ENCODE assay signal across 9 mouse cellular contexts in genomic region chr5:30712441-30713298, GRCm38 (mm10). TPM values are rescaled to one million over a fixed set of nuclear protein-coding genes. Genes with fewer than 3 reads are reported as not detected.
DNase-seq lines count a peak whose midpoint lies in the region; ATAC-seq and TF ChIP-seq lines count a peak whose summit lies in the region.
"Had no signal": no experiment of that assay in that cellular context is flagged by ENCODE, and none has a peak within 500 bp of the region (broad histone marks: within the 10 kb centered on the region; RNA-seq: fewer than 3 reads in every experiment).

No protein-coding gene starts in this region.

- H3K9me3 ChIP-seq in embryonic facial prominence, embryonic 12.5 days, result no peaks in the 10 kb centered on the region
- no peaks in the 10 kb centered on the region for H3K9me3 ChIP-seq in hindbrain, embryonic 15.5 days
- H3K9me3 ChIP-seq in lung, postnatal 0 days (ENCODE audit: low read length), result no peaks in the 10 kb centered on the region
- H3K9me3 ChIP-seq in stomach, postnatal 0 days (ENCODE audit: control insufficient read depth, low read length), result no peaks in the 10 kb centered on the region

- peak overlapping the region; percentile 32 for H3K9ac ChIP-seq in embryonic facial prominence, embryonic 12.5 days
- H3K9ac ChIP-seq in hindbrain, embryonic 15.5 days, result peak overlapping the region; percentile 80
- no peak overlapping the region for H3K9ac ChIP-seq in lung, postnatal 0 days (replicated peaks; ENCODE audit: low read depth)
- no peak overlapping the region for H3K9ac ChIP-seq in stomach, postnatal 0 days (ENCODE audit: low read length)

- DNase-seq in layer of hippocampus, adult 2 months (ENCODE audit: low spot score in 2 of 2), result no peak
- DNase-seq in layer of hippocampus, adult 9-11 months, result no peak
- DNase-seq in ZHBTc4 (ENCODE audit: low read depth, low spot score), result peak; percentile 64
- no peak for DNase-seq in lung, postnatal 0 days (ENCODE audit: low spot score)
- DNase-seq in stomach, postnatal 0 days (ENCODE audit: low spot score), result peak; percentile 36

- no peaks in the 10 kb centered on the region for H3K36me3 ChIP-seq in embryonic facial prominence, embryonic 12.5 days
- peaks cover 6% of the 10 kb centered on the region; the same call in 1 of the 2 replicates for H3K36me3 ChIP-seq in hindbrain, embryonic 15.5 days
- no peaks in the 10 kb centered on the region for H3K36me3 ChIP-seq in lung, postnatal 0 days (ENCODE audit: insufficient read depth, low read length)
- H3K36me3 ChIP-seq in stomach, postnatal 0 days (ENCODE audit: control insufficient read depth, insufficient read depth, low read length), result no peaks in the 10 kb centered on the region

- peak overlapping the region; percentile 89 for H3K27ac ChIP-seq in layer of hippocampus, adult 2 months
- peak overlapping the region; percentile 36; the same call in 1 of the 2 replicates for H3K27ac ChIP-seq in embryonic facial prominence, embryonic 12.5 days
- peak overlapping the region; percentile 96 for H3K27ac ChIP-seq in hindbrain, embryonic 15.5 days (replicated peaks)
- H3K27ac ChIP-seq in lung, postnatal 0 days (ENCODE audit: low read length), result no peak overlapping the region
- no peak overlapping the region for H3K27ac ChIP-seq in stomach, postnatal 0 days (replicated peaks)
- H3K27ac ChIP-seq: macrophage had no signal

- TF ChIP-seq CTCF in layer of hippocampus, adult 2 months (conservative IDR thresholded peaks at IDR 0.05), result no peak
- TF ChIP-seq CTCF in lung, postnatal 0 days (IDR thresholded peaks at IDR 0.05), result no peak
- TF ChIP-seq CTCF in stomach, postnatal 0 days (IDR thresholded peaks at IDR 0.05; ENCODE audit: low read depth), result no peak

- H3K27me3 ChIP-seq in embryonic facial prominence, embryonic 12.5 days, result peaks cover 56% of the 10 kb centered on the region
- no peaks in the 10 kb centered on the region for H3K27me3 ChIP-seq in hindbrain, embryonic 15.5 days
- H3K27me3 ChIP-seq in lung, postnatal 0 days (replicated peaks; ENCODE audit: insufficient read depth, low read length), result peaks cover 18% of the 10 kb centered on the region
- peaks cover 8% of the 10 kb centered on the region; the same call in 1 of the 2 replicates for H3K27me3 ChIP-seq in stomach, postnatal 0 days (ENCODE audit: control insufficient read depth, insufficient read depth, low read length)

- no peak for TF ChIP-seq EP300 in lung, postnatal 0 days (IDR thresholded peaks at IDR 0.05)
- no peak for TF ChIP-seq EP300 in stomach, postnatal 0 days (optimal IDR thresholded peaks at IDR 0.05)

- H3K4me2 ChIP-seq in embryonic facial prominence, embryonic 12.5 days (replicated peaks), result peak overlapping the region; percentile 91
- peak overlapping the region; percentile 82 for H3K4me2 ChIP-seq in hindbrain, embryonic 15.5 days
- peak overlapping the region; percentile 81 for H3K4me2 ChIP-seq in lung, postnatal 0 days (replicated peaks; ENCODE audit: low read depth, low read length)
- H3K4me2 ChIP-seq in stomach, postnatal 0 days (replicated peaks; ENCODE audit: low read depth), result peak overlapping the region; percentile 86

- WGBS in embryonic facial prominence, embryonic 12.5 days, result 2% methylated on average over 43 of the region's 43 CpGs
- WGBS in hindbrain, embryonic 15.5 days, result under 1% methylated on average over 43 of the region's 43 CpGs
- WGBS in lung, postnatal 0 days, result 1% methylated on average over 41 of the region's 43 CpGs
- under 1% methylated on average over 41 of the region's 43 CpGs for WGBS in stomach, postnatal 0 days

- peaks cover 17% of the 10 kb centered on the region for H3K4me1 ChIP-seq in embryonic facial prominence, embryonic 12.5 days
- H3K4me1 ChIP-seq in hindbrain, embryonic 15.5 days (replicated peaks), result peaks cover 38% of the 10 kb centered on the region
- peaks cover 10% of the 10 kb centered on the region for H3K4me1 ChIP-seq in lung, postnatal 0 days (ENCODE audit: insufficient read depth, low read depth, low read length)
- 0 out of 2 replicates have a peak, but pooled peaks cover 2% of the 10 kb centered on the region for H3K4me1 ChIP-seq in stomach, postnatal 0 days (replicated peaks; ENCODE audit: control insufficient read depth, insufficient read depth)

- peak overlapping the region; percentile 68 for H3K4me3 ChIP-seq in layer of hippocampus, adult 2 months
- H3K4me3 ChIP-seq in embryonic facial prominence, embryonic 12.5 days, result peak overlapping the region; percentile 49
- peak overlapping the region; percentile 85 for H3K4me3 ChIP-seq in hindbrain, embryonic 15.5 days
- H3K4me3 ChIP-seq in lung, postnatal 0 days (ENCODE audit: low read depth, low read length), result peak overlapping the region; percentile 41
- H3K4me3 ChIP-seq in stomach, postnatal 0 days (ENCODE audit: low read depth, low read length), result peak overlapping the region; percentile 45

- peak; percentile 19 for ATAC-seq in embryonic facial prominence, embryonic 12.5 days (ENCODE audit: insufficient number of reproducible peaks, insufficient read depth, low FRiP score, low TSS enrichment)
- peak; percentile 81 for ATAC-seq in hindbrain, embryonic 15.5 days (ENCODE audit: low FRiP score, low read depth)
- no peak for ATAC-seq in lung, postnatal 0 days
- ATAC-seq in stomach, postnatal 0 days (ENCODE audit: low FRiP score, low TSS enrichment), result no peak; the same call in 1 of the 2 replicates
- ATAC-seq in megakaryocyte-erythroid progenitor cell, adult 5-6 weeks (replicated peaks; ENCODE audit: low FRiP score, low TSS enrichment, poor library complexity, severe bottlenecking), result no peak

RNA-seq across cellular contexts. Expression of gene Dpysl5, which starts 1.3 kb away (rescaled TPM):
- total RNA-seq in layer of hippocampus, adult 2 months (2021), result 10 to 100 TPM; 30.1 to 30.7 TPM
- 16.3 and 18.2 TPM in 2 replicates for polyA plus RNA-seq in embryonic facial prominence, embryonic 12.5 days (2016; fragmentation: Nextera tagmentation; extraction: Ambion mirVana)
- polyA plus RNA-seq in hindbrain, embryonic 15.5 days (2015; fragmentation: Nextera tagmentation; extraction: Ambion mirVana), result 208 and 265 TPM in 2 replicates
- polyA plus RNA-seq in lung, postnatal 0 days (2015; fragmentation: Nextera tagmentation; extraction: Ambion mirVana), result 1.4 and 1.6 TPM in 2 replicates
- polyA plus RNA-seq in stomach, postnatal 0 days (2015; fragmentation: Nextera tagmentation; extraction: Ambion mirVana), result 1.7 and 2.3 TPM in 2 replicates
- total RNA-seq in megakaryocyte-erythroid progenitor cell, adult 5-6 weeks (2014; fragmentation: Nextera tagmentation), result not detected in 2 replicates
- not detected in 2 replicates for total RNA-seq in megakaryocyte-erythroid progenitor cell, adult 5-6 weeks (2017)
- polyA plus RNA-seq: macrophage had no signal

RNA-seq across cellular contexts. Expression of gene Cenpa, which starts 46.1 kb away (rescaled TPM):
- total RNA-seq in layer of hippocampus, adult 2 months (2021), result 1 to 10 TPM; 3.7 to 7.1 TPM
- polyA plus RNA-seq in embryonic facial prominence, embryonic 12.5 days (2016; fragmentation: Nextera tagmentation; extraction: Ambion mirVana), result 349 and 350 TPM in 2 replicates
- 52.3 and 66.5 TPM in 2 replicates for polyA plus RNA-seq in hindbrain, embryonic 15.5 days (2015; fragmentation: Nextera tagmentation; extraction: Ambion mirVana)
- polyA plus RNA-seq in lung, postnatal 0 days (2015; fragmentation: Nextera tagmentation; extraction: Ambion mirVana), result 24.4 and 25.5 TPM in 2 replicates
- polyA plus RNA-seq in stomach, postnatal 0 days (2015; fragmentation: Nextera tagmentation; extraction: Ambion mirVana), result 58.1 and 79.9 TPM in 2 replicates
- total RNA-seq in megakaryocyte-erythroid progenitor cell, adult 5-6 weeks (2014; fragmentation: Nextera tagmentation), result 337 and 377 TPM in 2 replicates
- 136 and 144 TPM in 2 replicates for total RNA-seq in megakaryocyte-erythroid progenitor cell, adult 5-6 weeks (2017)

Comparison
In these comparisons a context has a peak if more than half of its experiments do, and no peak if none do; other contexts are left out.
1. DNase-seq: peak in ZHBTc4 (single experiment) and stomach, postnatal 0 days (single experiment); none in layer of hippocampus, adult 2 months (0 of 2), layer of hippocampus, adult 9-11 months (single experiment) and lung, postnatal 0 days (single experiment).
2. H3K27ac ChIP-seq: peak in layer of hippocampus, adult 2 months (single experiment), embryonic facial prominence, embryonic 12.5 days (single experiment) and hindbrain, embryonic 15.5 days (single experiment); none in lung, postnatal 0 days (single experiment) and stomach, postnatal 0 days (single experiment).
3. ATAC-seq: peak in embryonic facial prominence, embryonic 12.5 days (single experiment) and hindbrain, embryonic 15.5 days (single experiment); none in lung, postnatal 0 days (single experiment), stomach, postnatal 0 days (single experiment) and megakaryocyte-erythroid progenitor cell, adult 5-6 weeks (single experiment).
4. H3K9ac ChIP-seq: peak in embryonic facial prominence, embryonic 12.5 days (single experiment) and hindbrain, embryonic 15.5 days (single experiment); none in lung, postnatal 0 days (single experiment) and stomach, postnatal 0 days (single experiment).
5. RNA of gene Dpysl5, which starts 1.3 kb away (polyA plus RNA-seq): 208 to 265 TPM in hindbrain, embryonic 15.5 days; 16.3 to 18.2 TPM in embryonic facial prominence, embryonic 12.5 days, 1.7 to 2.3 TPM in stomach, postnatal 0 days and 1.4 to 1.6 TPM in lung, postnatal 0 days; every median in the first group is over 10 times any median in the second.
6. Peak in every context shown above with its lines, with median percentiles within 50 percentile points of each other: H3K4me3 ChIP-seq and H3K4me2 ChIP-seq.